Mouse (Mus musculus) liver, adult 2 months (tissue): ENCODE measurements around the gene Zfp146.

ENCODE experiments used
- CTCF ChIP-seq: fragments of 200-500 bp; IDR thresholded peaks from 2 replicates; pipeline ENCODE4 v1.5.1; 2011; ENCODE audit warnings: low read depth, low read length, control low read depth
- POLR2A ChIP-seq: fragments of 200-500 bp; IDR thresholded peaks from 2 replicates; pipeline ENCODE4 v1.6.1; 2011; ENCODE audit warnings: low read length, control low read depth; ENCODE audit not compliant: insufficient read depth; ENCODE audit errors: extremely low read depth

DNA sequence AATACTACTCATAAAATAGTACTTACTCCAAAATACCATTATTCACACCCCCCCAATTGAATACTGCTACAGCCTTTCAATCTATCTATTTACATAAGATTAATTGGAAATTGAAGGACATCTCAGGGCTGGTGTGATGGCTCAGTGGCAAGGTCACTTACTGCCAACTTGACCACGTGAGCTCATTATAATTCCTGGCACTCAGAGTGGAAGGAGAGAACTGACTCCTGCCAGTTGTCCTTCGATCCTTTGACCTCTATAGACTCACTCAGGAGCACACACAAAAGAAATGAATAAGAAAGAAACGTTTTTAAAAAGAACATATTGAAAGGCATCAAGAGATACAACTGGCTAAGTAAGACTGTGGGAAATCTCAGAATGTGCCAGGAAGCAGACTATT, 46.3 kb upstream of the Zfp146 start:
- TF ChIP-seq CTCF (no peak), POLR2A (no peak)
